Mouse (Mus musculus): ENCODE results near the gene Tcstv1.
"Not testable (repeated sequence)": the region's sequence is repeated elsewhere in the genome, so short reads cannot be mapped to it uniquely, and the experiment has no call there.

DNA sequence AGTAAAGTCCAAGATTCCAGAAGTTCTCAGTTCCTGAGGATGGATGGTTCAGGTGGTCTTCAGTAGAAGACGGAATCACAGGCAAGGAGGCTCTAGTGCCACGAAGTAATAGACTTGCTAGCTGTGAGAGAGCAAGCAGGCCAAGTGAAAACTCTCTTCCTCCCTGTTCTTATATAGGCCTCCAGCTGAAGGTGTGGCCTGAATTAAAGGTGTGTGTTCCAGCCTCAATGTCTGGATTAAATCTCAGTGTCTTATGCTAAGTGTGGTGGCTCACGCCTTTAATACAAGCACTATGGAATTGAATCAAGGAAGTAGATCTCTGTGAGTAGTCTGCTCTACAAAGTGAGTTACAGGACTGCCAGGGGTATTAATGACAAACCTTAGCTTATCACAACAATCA is at the start of gene Tcstv1:
- TF ChIP-seq CTCF (IDR thresholded peaks at IDR 0.05; ENCODE audit: borderline replicate concordance, control insufficient read depth, extremely low read depth, insufficient read depth, low read length, poor library complexity); POLR2A (IDR thresholded peaks at IDR 0.05; ENCODE audit: control insufficient read depth, extremely low read depth, insufficient read depth, low read length, poor library complexity): not testable (repeated sequence)

Data from thymus, adult 2 months (tissue).